Mouse (Mus musculus) megakaryocyte, embryonic 14.5 days (primary cell): ENCODE measurements around the gene Clec2l. TPM values are rescaled to one million over a fixed set of nuclear protein-coding genes. Genes with fewer than 3 reads are reported as not detected.

Experiments used
- H3K27me3 ChIP-seq: replicated peaks from 2 replicates; pipeline ENCODE3; 2012; ENCODE audit warnings: inconsistent platforms
- H3K36me3 ChIP-seq: replicated peaks from 2 replicates; pipeline ENCODE3; 2012; ENCODE audit warnings: low read length, inconsistent platforms, mixed read lengths
- H3K4me1 ChIP-seq: 2 replicates; pipeline ENCODE4 v1.6.1; 2012; ENCODE audit warnings: inconsistent platforms
- H3K4me3 ChIP-seq: replicated peaks from 2 replicates; pipeline ENCODE3; 2012; ENCODE audit warnings: moderate library complexity, mild to moderate bottlenecking, inconsistent platforms
- H3K9me3 ChIP-seq: 2 replicates; pipeline ENCODE4 v1.6.1; 2012; ENCODE audit warnings: inconsistent platforms
- FLI1 ChIP-seq: IDR thresholded peaks from 2 replicates; pipeline ENCODE4 v1.6.1; 2012; ENCODE audit warnings: low read length, inconsistent platforms, mixed read lengths
- GATA1 ChIP-seq: IDR thresholded peaks from 3 replicates; pipeline ENCODE4 v1.6.1; 2012; ENCODE audit warnings: mixed read lengths, low read length, inconsistent platforms, borderline replicate concordance
- polyA plus RNA-seq: library from polyadenylated mRNA; stranded (reverse); fragments of >175 nt; gene quantifications from 2 replicates; pipeline ENCODE4 v1.2.3, GENCODE M21; 2012; ENCODE audit warnings: low replicate concordance; ENCODE audit not compliant: insufficient read depth

The Clec2l gene
- polyA plus RNA-seq, 1 experiment, result 0.37 TPM

DNA sequence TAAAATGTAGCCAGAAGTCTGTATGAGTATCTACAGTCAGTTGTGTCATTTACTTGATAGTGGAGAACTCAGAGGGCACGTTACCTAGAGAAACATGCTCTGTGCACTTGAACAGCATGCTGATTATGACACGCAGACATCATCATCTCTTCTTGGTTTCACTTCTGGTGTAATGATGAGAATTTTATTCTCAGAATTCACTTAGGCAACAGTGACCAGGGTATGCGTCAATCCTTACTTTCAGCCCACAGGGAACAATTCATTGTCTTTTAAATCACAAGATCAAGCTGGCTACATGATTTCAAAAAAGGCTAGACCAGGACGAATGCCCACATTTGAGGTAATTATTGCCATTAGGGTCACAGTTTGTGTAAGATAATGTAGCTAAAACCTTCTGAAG lies 27.7 kb downstream of the Clec2l start:
- TF ChIP-seq FLI1, result no peak
- no peak for TF ChIP-seq GATA1
- Histone ChIP-seq H3K36me3 (peaks cover 87% of the 10 kb centered on the region), H3K27me3 (no peaks in the 10 kb centered on the region), H3K9me3 (no peaks in the 10 kb centered on the region), H3K4me3 (no peak overlapping the region), H3K4me1 (peaks cover 12% of the 10 kb centered on the region)

- Histone ChIP-seq H3K9me3 (no peaks in the 10 kb centered on the region), H3K36me3 (peaks cover 91% of the 10 kb centered on the region), H3K4me3 (no peak overlapping the region), H3K27me3 (no peaks in the 10 kb centered on the region), H3K4me1 (peaks cover 12% of the 10 kb centered on the region)
- TF ChIP-seq FLI1, result no peak
- TF ChIP-seq GATA1, result no peak
Observed at GRCm38 (mm10) chr6:38691052-38691451, 28.2 kb downstream of the Clec2l start.

GRCm38 (mm10) chr6:38692556-38692955 lies 29.7 kb downstream of the Clec2l start:
- Histone ChIP-seq H3K4me3 (no peak overlapping the region), H3K9me3 (no peaks in the 10 kb centered on the region), H3K36me3 (peaks cover 91% of the 10 kb centered on the region), H3K4me1 (peaks cover 8% of the 10 kb centered on the region), H3K27me3 (no peaks in the 10 kb centered on the region)
- TF ChIP-seq GATA1, result no peak
- no peak for TF ChIP-seq FLI1

DNA sequence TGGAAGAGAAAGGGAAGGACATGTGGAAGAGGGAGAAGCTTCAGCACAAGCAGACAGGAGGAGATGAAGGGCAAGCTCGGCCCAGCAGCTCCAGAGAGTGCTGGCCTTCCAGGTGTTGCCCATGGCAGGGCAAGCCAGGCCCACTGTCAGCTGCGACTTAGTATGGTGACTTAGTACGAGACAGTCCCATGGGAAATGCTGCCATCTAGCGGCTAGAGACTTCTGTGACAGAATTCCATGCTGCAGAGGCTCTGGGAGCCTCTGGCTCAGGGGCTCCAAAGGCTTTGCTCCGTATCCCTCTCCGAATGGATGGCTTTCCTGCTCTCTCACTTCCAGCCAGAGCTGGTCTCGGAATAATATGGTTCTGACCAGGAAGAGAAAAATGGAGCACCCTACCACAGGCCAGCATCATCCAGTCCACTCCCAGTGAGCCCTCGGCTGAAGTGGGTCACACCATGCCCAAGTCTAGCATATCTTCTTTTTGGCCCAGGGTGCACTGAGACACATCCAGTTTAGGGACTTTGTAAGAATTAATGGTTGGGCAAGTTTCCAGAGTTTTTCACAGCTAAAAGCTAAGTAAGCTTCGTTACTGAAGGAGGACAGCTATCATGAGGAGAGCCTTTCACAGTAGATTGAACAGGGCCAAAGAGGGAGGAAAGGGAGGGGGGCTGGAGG lies 32.6 kb downstream of the Clec2l start:
- H3K9me3 ChIP-seq, result no peaks in the 10 kb centered on the region
- H3K36me3 ChIP-seq, result peaks cover 97% of the 10 kb centered on the region
- TF ChIP-seq GATA1 (no peak), FLI1 (no peak)
- H3K4me3 ChIP-seq, result no peak overlapping the region
- H3K4me1 ChIP-seq, result peaks cover 7% of the 10 kb centered on the region; the same call in 1 of the 2 replicates
- no peaks in the 10 kb centered on the region for H3K27me3 ChIP-seq

DNA sequence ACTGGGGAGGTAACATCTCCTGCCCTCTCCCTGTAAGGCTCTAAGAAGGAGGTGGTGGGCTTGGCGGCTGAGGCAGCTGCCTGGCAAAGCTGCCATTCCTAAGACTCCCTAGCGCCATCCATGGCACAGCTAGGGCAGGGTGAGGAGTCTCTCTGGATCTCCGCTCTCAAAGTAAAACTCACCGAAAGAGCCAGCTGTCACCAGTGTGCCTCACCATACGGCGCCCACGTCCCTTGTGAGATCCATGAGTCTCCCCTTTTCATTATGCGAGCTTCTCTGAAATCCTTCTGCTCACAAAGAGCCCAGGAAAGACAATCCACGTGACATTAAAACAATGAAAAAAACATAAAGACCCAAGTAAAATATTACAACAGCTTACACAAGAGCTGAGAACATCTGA lies 33.7 kb downstream of the Clec2l start:
- Histone ChIP-seq H3K36me3 (peaks cover 96% of the 10 kb centered on the region), H3K9me3 (no peaks in the 10 kb centered on the region), H3K27me3 (no peaks in the 10 kb centered on the region), H3K4me1 (peaks cover 7% of the 10 kb centered on the region; the same call in 1 of the 2 replicates), H3K4me3 (no peak overlapping the region)
- no peak for TF ChIP-seq FLI1
- no peak for TF ChIP-seq GATA1

DNA sequence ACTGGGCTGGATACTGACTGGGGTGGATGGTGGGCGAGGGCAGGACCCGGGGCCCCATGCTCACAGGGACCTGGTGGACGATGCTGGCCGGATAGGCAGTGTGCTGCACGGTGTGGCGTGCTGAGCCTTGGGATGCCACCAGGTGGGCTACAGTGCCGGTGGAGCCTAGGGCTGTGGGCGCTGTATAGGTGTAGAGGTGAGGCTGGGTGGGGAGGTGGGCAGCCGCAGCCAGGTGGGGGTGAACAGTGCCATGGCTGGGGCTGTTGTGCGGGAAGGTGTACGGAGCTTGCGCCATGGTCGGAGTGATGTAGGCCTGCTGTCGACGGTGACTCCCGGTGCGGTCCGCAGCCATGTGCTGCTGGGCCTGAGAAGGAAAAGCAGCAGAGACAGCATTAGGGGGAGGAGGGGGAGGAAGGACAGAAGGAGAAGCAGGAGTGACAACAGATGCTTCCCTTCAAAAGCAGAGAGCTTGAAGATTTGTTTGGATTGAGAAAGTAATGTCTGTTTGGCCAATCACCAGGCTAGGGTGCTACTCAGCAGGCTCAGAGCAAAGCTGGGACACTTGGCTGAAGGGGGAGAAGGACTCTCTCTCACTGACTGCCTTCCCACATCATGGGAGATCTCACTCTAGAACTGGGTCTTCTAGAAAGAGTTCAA lies 35.5 kb downstream of the Clec2l start:
- H3K4me3 ChIP-seq, result no peak overlapping the region
- H3K36me3 ChIP-seq, result peaks cover 96% of the 10 kb centered on the region
- no peaks in the 10 kb centered on the region for H3K9me3 ChIP-seq
- TF ChIP-seq GATA1 (no peak), FLI1 (no peak)
- H3K27me3 ChIP-seq, result no peaks in the 10 kb centered on the region
- H3K4me1 ChIP-seq, result peaks cover 7% of the 10 kb centered on the region; the same call in 1 of the 2 replicates

GRCm38 (mm10) chr6:38701421-38701820 lies 38.6 kb downstream of the Clec2l start:
- no peak for TF ChIP-seq GATA1
- no peak for TF ChIP-seq FLI1
- Histone ChIP-seq H3K4me3 (no peak overlapping the region), H3K27me3 (no peaks in the 10 kb centered on the region), H3K4me1 (peaks cover 10% of the 10 kb centered on the region), H3K36me3 (peaks cover 92% of the 10 kb centered on the region), H3K9me3 (no peaks in the 10 kb centered on the region)

- no peaks in the 10 kb centered on the region for H3K9me3 ChIP-seq
- TF ChIP-seq GATA1, result no peak
- TF ChIP-seq FLI1, result no peak
- H3K27me3 ChIP-seq, result no peaks in the 10 kb centered on the region
- H3K4me3 ChIP-seq, result no peak overlapping the region
- peaks cover 12% of the 10 kb centered on the region for H3K4me1 ChIP-seq
- peaks cover 95% of the 10 kb centered on the region for H3K36me3 ChIP-seq
Observed at GRCm38 (mm10) chr6:38702810-38703399, 40.0 kb downstream of the Clec2l start.

- no peak for TF ChIP-seq GATA1
- TF ChIP-seq FLI1, result no peak
- no peaks in the 10 kb centered on the region for H3K27me3 ChIP-seq
- H3K4me1 ChIP-seq, result peaks cover 9% of the 10 kb centered on the region
- no peaks in the 10 kb centered on the region for H3K9me3 ChIP-seq
- peaks cover 95% of the 10 kb centered on the region for H3K36me3 ChIP-seq
- H3K4me3 ChIP-seq, result no peak overlapping the region
Observed at GRCm38 (mm10) chr6:38703526-38703925, 40.7 kb downstream of the Clec2l start.

GRCm38 (mm10) chr6:38704264-38704984 lies 41.6 kb downstream of the Clec2l start:
- Histone ChIP-seq H3K9me3 (no peaks in the 10 kb centered on the region), H3K36me3 (peaks cover 95% of the 10 kb centered on the region), H3K4me1 (peaks cover 9% of the 10 kb centered on the region), H3K27me3 (no peaks in the 10 kb centered on the region), H3K4me3 (no peak overlapping the region)
- TF ChIP-seq FLI1, result no peak
- no peak for TF ChIP-seq GATA1
